Mouse (Mus musculus): ENCODE measurements around the gene H2-DMb2. TPM values are rescaled to one million over a fixed set of nuclear protein-coding genes. Genes with fewer than 3 reads are reported as not detected.

H2-DMb2 gene
- polyA plus RNA-seq, 1 experiment, result 0.84 TPM

DNA sequence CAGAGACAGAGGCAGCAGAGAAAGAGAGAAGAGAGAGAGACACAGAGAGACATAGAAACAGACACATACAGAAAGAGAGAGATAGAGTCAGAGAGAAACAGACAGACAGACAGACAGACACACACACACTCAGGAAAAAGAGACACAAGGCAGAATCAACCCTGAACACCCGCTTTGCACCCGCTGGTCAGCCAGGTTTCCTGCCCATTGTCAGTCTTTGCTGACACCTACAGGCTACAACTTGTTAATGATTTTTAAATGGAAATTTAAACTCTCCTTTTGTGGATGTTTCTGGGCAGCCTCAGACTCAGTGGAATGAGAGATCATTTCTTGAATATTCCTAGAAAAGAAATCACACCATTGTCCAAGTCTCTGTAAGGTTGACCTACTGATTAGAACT, 26.2 kb downstream of the H2-DMb2 start:
- no peaks in the 10 kb centered on the region for H3K4me1 ChIP-seq (ENCODE audit: control insufficient read depth, insufficient read depth, low read length)
- H3K27ac ChIP-seq (ENCODE audit: insufficient read depth, low read length), result no peak overlapping the region
- TF ChIP-seq POLR2A (IDR thresholded peaks at IDR 0.05; ENCODE audit: extremely low read depth, insufficient read depth, low read length) (no peak), CTCF (IDR thresholded peaks at IDR 0.05; ENCODE audit: extremely low read depth, insufficient read depth, low read length) (peak; percentile 83)
- no peak overlapping the region for H3K4me3 ChIP-seq (ENCODE audit: insufficient read depth, low read length)

DNA sequence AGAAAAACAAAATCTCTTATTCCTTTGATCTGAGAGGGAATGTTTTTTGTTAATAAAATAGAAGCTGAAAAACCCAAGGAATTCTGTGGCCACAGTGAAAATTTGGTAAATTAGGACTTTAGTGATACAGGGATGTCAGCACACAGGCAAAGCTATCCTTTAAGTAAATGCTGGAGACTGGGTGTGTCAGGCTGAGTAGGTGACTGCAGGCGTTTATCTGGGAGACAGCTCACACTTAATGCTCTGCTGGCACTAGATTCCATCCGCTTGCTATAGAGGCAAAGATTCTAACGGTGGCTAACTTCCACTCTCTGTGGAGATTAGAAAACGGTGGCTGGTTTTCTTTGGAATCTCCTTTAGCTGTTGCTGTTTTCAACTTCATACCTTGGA, 27.4 kb downstream of the H2-DMb2 start:
- TF ChIP-seq CTCF (IDR thresholded peaks at IDR 0.05; ENCODE audit: extremely low read depth, insufficient read depth, low read length), result no peak
- TF ChIP-seq POLR2A (IDR thresholded peaks at IDR 0.05; ENCODE audit: extremely low read depth, insufficient read depth, low read length), result no peak
- Histone ChIP-seq H3K27ac (ENCODE audit: insufficient read depth, low read length) (no peak overlapping the region), H3K4me3 (ENCODE audit: insufficient read depth, low read length) (no peak overlapping the region), H3K4me1 (ENCODE audit: control insufficient read depth, insufficient read depth, low read length) (no peaks in the 10 kb centered on the region)

DNA sequence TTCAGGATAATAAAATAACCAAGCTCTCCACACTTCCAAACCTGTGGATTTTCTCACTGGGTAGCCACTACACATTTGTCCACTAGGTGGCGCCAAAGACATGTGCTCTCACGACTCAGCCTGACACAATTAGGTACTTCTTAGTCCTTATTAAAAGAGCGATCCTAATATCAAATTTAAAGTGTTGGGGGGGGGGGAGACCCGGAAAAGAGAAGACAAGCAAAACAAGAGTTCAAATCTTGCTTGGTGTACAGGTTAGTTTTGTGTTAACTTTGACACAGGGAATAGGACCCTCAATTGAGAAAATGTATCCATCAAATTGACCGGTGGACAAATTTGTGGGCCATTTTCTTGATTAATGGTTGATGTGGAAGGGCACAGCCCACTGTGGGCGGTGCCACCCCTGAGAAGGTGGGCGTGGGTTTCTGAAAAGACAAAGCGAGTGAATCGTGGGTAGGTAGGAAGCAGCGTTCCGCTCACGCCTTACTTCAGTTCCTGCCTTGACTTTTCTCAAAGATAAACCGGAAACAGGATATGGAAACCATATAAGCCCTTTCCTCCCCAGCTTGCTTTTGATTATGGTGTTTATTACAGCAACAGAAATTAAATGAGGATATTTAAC, 27.9 kb downstream of the H2-DMb2 start:
- H3K4me1 ChIP-seq (ENCODE audit: control insufficient read depth, insufficient read depth, low read length), result no peaks in the 10 kb centered on the region
- TF ChIP-seq POLR2A (IDR thresholded peaks at IDR 0.05; ENCODE audit: extremely low read depth, insufficient read depth, low read length) (no peak), CTCF (IDR thresholded peaks at IDR 0.05; ENCODE audit: extremely low read depth, insufficient read depth, low read length) (peak; percentile 95)
- no peak overlapping the region for H3K4me3 ChIP-seq (ENCODE audit: insufficient read depth, low read length)
- H3K27ac ChIP-seq (ENCODE audit: insufficient read depth, low read length), result no peak overlapping the region

DNA sequence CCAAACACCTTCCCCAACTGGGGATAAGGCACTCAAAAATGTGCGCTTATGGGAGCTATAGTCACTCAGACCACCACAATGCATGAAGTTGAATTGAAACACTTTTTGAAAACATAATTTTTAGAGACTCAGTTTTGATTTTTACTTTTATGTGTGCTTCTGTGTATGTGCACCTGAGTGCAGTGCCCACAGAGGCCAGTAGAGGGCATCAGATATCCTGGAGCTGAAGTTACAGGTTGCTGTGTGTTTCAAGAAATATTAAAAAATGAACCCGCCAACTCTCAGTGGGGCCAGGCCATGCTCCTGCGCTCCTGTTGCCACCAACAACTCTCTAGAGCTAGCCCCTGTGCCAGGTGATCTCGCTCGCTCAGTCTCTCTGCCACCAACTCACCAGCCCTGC, 29.4 kb downstream of the H2-DMb2 start:
- Histone ChIP-seq H3K4me1 (ENCODE audit: control insufficient read depth, insufficient read depth, low read length) (no peaks in the 10 kb centered on the region), H3K27ac (ENCODE audit: insufficient read depth, low read length) (no peak overlapping the region)
- TF ChIP-seq CTCF (IDR thresholded peaks at IDR 0.05; ENCODE audit: extremely low read depth, insufficient read depth, low read length), result 0 out of 2 replicates have a peak, but pooled peaks have one; percentile 2
- TF ChIP-seq POLR2A (IDR thresholded peaks at IDR 0.05; ENCODE audit: extremely low read depth, insufficient read depth, low read length), result no peak

DNA sequence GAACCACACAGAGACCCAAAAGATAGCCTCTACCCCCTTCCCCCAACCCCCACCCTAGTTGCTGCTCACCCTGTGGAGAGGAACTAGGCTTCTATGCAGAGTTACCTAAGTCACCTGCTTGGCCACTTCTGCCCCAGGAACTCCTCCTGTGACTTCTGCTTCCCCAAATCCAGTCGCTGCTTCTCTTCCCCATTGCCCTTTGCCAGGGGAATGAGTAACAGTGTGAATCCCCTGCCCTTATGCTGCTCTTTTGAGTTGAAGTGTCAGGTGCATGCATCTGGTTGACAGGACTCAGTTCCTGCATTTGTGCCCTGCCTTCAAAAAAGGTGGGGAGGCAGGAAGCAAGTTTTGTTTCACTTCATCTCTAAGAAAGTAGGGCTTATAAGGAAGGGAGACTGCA, 31.0 kb downstream of the H2-DMb2 start:
- Histone ChIP-seq H3K27ac (ENCODE audit: insufficient read depth, low read length) (no peak overlapping the region), H3K4me3 (ENCODE audit: insufficient read depth, low read length) (no peak overlapping the region), H3K4me1 (ENCODE audit: control insufficient read depth, insufficient read depth, low read length) (no peaks in the 10 kb centered on the region)
- TF ChIP-seq POLR2A (IDR thresholded peaks at IDR 0.05; ENCODE audit: extremely low read depth, insufficient read depth, low read length), result no peak
- no peak for TF ChIP-seq CTCF (IDR thresholded peaks at IDR 0.05; ENCODE audit: extremely low read depth, insufficient read depth, low read length)

More for the DNA sequence above, 29.4 kb downstream of the H2-DMb2 start:
- H3K4me3 ChIP-seq (ENCODE audit: insufficient read depth, low read length), result no peak overlapping the region

DNA sequence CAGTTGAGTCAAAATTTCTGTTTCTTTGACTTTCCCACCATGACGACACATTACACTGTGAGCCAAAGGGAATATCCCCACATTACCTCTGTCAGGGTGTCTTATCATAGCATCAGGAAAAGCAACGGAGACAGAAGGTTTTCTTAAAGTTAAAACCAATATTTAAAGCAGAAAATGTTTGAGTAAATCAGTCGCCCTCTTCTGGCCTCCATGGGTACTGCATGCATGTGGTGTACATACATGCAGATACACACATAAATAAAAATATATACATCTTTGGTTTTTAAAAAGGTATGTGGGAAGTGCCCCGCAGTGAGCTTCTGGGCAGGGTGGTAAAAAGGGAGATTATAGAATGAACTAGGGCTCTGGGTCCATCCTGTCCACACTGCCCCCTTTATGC, 34.1 kb downstream of the H2-DMb2 start:
- H3K4me3 ChIP-seq (ENCODE audit: insufficient read depth, low read length), result no peak overlapping the region
- no peaks in the 10 kb centered on the region for H3K4me1 ChIP-seq (ENCODE audit: control insufficient read depth, insufficient read depth, low read length)
- TF ChIP-seq POLR2A (IDR thresholded peaks at IDR 0.05; ENCODE audit: extremely low read depth, insufficient read depth, low read length) (no peak), CTCF (IDR thresholded peaks at IDR 0.05; ENCODE audit: extremely low read depth, insufficient read depth, low read length) (no peak)
- no peak overlapping the region for H3K27ac ChIP-seq (ENCODE audit: insufficient read depth, low read length)

DNA sequence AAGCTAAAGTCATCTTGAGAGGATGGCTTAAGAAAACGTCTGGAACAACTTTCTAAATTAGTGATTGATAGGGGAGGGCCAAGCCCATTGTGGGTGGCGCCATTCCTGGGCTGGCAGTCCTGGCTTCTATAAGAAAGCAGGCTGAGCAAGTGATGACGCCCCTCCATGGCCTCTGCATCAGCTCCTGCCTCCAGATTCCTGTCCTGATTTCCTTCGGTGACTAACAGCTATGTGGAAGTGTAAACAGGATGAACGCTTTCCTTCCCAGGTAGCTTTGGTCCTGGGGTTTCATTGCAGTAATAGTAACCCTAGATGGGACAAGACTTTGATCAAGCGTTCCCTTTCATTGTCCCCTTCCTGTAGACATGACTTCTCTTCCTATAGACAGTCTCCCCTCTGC, 35.9 kb downstream of the H2-DMb2 start:
- Histone ChIP-seq H3K27ac (ENCODE audit: insufficient read depth, low read length) (no peak overlapping the region), H3K4me1 (ENCODE audit: control insufficient read depth, insufficient read depth, low read length) (no peaks in the 10 kb centered on the region), H3K4me3 (ENCODE audit: insufficient read depth, low read length) (no peak overlapping the region)
- TF ChIP-seq POLR2A (IDR thresholded peaks at IDR 0.05; ENCODE audit: extremely low read depth, insufficient read depth, low read length) (no peak), CTCF (IDR thresholded peaks at IDR 0.05; ENCODE audit: extremely low read depth, insufficient read depth, low read length) (no peak)

DNA sequence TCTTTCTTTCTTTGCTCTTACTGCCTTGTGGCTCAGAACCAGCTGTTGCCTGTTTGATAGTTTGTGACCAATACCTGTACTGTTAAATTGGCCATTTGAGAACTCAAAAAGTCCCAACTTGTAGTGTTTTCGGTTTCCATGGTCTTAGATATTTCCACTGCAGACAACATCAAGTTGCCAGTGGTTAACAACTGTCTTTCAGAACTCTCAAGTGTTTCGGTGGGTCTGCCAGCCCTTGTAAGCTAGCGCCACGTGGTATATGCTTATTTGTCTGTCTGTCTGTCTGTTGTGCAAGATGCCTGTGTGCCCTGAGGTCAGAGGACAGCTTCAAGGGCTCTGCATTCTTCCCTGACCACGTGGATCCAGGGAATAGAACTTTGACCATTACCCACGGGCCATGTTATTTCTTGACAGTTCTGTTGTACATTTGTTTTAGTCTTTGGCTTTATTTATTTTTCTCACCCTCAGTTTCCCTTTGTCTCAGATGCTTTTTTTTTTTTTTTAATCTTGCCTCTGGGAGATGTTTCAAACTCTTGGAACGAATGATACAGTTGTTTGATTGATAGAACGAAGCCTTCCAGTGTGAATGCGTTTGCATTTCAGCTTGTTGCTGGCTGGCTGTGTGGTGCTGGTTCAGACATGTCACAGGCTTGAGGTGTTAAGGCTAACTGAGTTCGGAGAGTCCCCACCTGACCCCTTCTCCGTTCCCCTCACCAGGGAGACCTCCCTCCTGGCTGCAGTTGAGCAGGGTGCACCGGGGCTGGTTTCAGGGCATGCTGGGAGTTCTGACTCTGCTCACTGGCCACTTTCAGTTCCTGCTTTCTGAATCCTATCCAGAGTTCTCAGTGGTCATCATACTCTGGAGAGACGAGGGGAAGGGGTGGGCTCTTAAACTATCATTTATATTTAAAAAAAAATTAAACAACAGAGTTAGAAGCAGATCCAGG, 37.1 kb downstream of the H2-DMb2 start:
- H3K4me1 ChIP-seq (ENCODE audit: control insufficient read depth, insufficient read depth, low read length), result no peaks in the 10 kb centered on the region
- no peak for TF ChIP-seq CTCF (IDR thresholded peaks at IDR 0.05; ENCODE audit: extremely low read depth, insufficient read depth, low read length)
- no peak for TF ChIP-seq POLR2A (IDR thresholded peaks at IDR 0.05; ENCODE audit: extremely low read depth, insufficient read depth, low read length)
- H3K4me3 ChIP-seq (ENCODE audit: insufficient read depth, low read length), result no peak overlapping the region

DNA sequence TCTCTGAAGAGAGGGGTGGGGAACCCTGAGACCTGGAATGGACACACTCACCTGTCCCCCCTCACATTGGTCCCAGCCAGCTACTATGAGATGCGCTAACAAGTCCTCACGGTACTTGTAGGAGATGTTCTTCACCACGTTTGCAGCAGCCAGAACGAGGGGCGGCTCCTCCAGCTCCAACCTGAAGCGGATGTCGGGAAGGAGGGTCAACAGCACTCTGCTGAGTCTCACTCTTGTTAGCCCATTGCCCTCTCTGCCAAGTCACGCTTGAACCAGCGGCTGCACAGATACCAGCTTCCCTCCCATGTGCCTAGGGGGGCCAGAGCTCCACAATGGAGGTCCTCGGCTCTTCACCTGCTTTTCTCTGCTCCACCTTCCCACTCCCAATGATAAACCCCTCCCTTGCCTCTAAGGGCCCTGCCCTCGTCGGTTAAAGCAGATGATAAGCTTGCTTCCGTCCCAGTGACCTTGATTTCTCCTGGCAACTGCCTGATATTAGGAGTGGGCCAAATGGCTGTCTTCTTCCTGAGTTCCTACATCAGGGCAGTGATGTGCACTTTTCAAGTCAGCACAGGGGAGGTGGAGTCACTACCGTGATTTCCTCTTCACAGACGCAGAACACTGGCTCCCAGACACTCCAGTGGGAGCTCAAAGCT, 40.6 kb downstream of the H2-DMb2 start:
- Histone ChIP-seq H3K27ac (ENCODE audit: insufficient read depth, low read length) (no peak overlapping the region), H3K4me1 (ENCODE audit: control insufficient read depth, insufficient read depth, low read length) (no peaks in the 10 kb centered on the region), H3K4me3 (ENCODE audit: insufficient read depth, low read length) (no peak overlapping the region)
- no peak for TF ChIP-seq POLR2A (IDR thresholded peaks at IDR 0.05; ENCODE audit: extremely low read depth, insufficient read depth, low read length)
- TF ChIP-seq CTCF (IDR thresholded peaks at IDR 0.05; ENCODE audit: extremely low read depth, insufficient read depth, low read length), result no peak

More for the DNA sequence above, 37.1 kb downstream of the H2-DMb2 start:
- no peak overlapping the region for H3K27ac ChIP-seq (ENCODE audit: insufficient read depth, low read length)

Measured in cortical plate, adult 2 months (tissue).